Mouse (Mus musculus): ENCODE measurements around the gene Rgs2.

GRCm38 (mm10) chr1:143999371-143999920 is 4.5 kb downstream of the Rgs2 start:
- TF ChIP-seq CTCF (conservative IDR thresholded peaks at IDR 0.05; ENCODE audit: insufficient read depth, insufficient read length, low read depth, low read length) (no peak), POLR2A (IDR thresholded peaks at IDR 0.05; ENCODE audit: low read depth, low read length) (no peak)

All from kidney, adult 2 months (tissue).